Mouse (Mus musculus) lung, adult 10 weeks (tissue): ENCODE results near the gene Psg29. TPM values are rescaled to one million over a fixed set of nuclear protein-coding genes. Genes with fewer than 3 reads are reported as not detected.

Source experiments
- polyA plus RNA-seq: library from polyadenylated mRNA; stranded (reverse); fragments of 350-450 nt; fragmentation: Illumina TruSeq; extraction: RNeasy Lipid Tissue Mini Kit (QIAGEN cat#74804); gene quantifications from one replicate; pipeline ENCODE4 v1.2.3, GENCODE M21; 2014; ENCODE audit warnings: low read depth, low replicate concordance; ENCODE audit not compliant: insufficient read depth

Gene Psg29
- polyA plus RNA-seq, result not detected

GRCm38 (mm10) chr7:17203177-17203576 lies at the start of gene Psg29:
Gene Psg29 (plus strand): TSS chr7:17203477.

Other genes with a start within 250 kb of the Psg29 start
- not detected for gene Pnmal1, start 243.8 kb upstream of the Psg29 start, polyA plus RNA-seq
- gene Gm42372, start 220.4 kb upstream of the Psg29 start, polyA plus RNA-seq, result not detected
- 3.4 TPM for gene Ccdc8, start 210.8 kb upstream of the Psg29 start, polyA plus RNA-seq
- gene Ppp5c, start 175.6 kb upstream of the Psg29 start, polyA plus RNA-seq, result 51.7 TPM
- gene Hif3a, start 141.1 kb upstream of the Psg29 start, polyA plus RNA-seq, result 0.50 TPM
- gene Psg16, start 129.4 kb upstream of the Psg29 start, polyA plus RNA-seq, result not detected
- not detected for gene Ceacam3, start 53.2 kb upstream of the Psg29 start, polyA plus RNA-seq